Mouse (Mus musculus) lung, adult 2 months (tissue): ENCODE data around the gene Bank1.

ENCODE experiments used
- CTCF ChIP-seq: fragments of 200-500 bp; IDR thresholded peaks from 2 replicates; pipeline ENCODE4 v1.5.1; 2011; ENCODE audit warnings: mild to moderate bottlenecking, low read length, control low read depth; ENCODE audit not compliant: insufficient read depth
- POLR2A ChIP-seq: fragments of 200-500 bp; IDR thresholded peaks from 2 replicates; pipeline ENCODE4 v1.6.1; 2011; ENCODE audit warnings: low read depth, mild to moderate bottlenecking, control low read depth, low read length, borderline replicate concordance; ENCODE audit errors: extremely low read depth

DNA sequence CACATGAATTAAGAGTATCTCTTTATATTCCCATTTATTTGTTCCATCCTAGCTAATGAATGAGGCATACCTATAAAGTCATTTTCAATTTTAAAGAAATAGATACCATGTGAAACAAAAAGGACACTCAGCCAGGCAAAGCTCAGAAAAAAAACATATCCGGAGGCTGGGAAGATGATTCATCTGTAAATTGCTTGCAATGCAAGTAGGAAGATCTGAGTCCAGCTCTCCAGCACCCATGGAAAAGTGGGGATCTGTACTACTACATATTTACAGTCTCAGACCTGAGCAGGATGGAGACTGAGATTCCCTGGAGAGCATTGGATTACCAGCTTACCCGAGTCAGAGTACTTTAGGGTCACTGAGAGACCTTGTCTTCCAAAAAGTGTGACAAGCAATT lies 14.0 kb upstream of the Bank1 start:
- no peak for TF ChIP-seq POLR2A
- TF ChIP-seq CTCF, result no peak
